Mouse (Mus musculus): ENCODE data around the gene Mrc2. TPM values are rescaled to one million over a fixed set of nuclear protein-coding genes. Genes with fewer than 3 reads are reported as not detected.
A peak's percentile ranks its signal among the peaks of the same experiment; 100 is the strongest.

Mrc2 gene
- total RNA-seq (2021): 10 to 100 TPM; 27.6 to 28.0 TPM
- long read RNA-seq, experiment 1, full-length matches to known transcripts: 2 of 19 reads
- long read RNA-seq, experiment 1, partial matches to known transcripts: 15 of 19 reads
- long read RNA-seq, experiment 1, other reads (novel, unspliced or antisense): 2 of 19 reads
- long read RNA-seq, experiment 2, full-length matches to known transcripts: 1 of 12 reads
- long read RNA-seq, experiment 2, partial matches to known transcripts: 9 of 12 reads
- long read RNA-seq, experiment 2, other reads (novel, unspliced or antisense): 2 of 12 reads

DNA sequence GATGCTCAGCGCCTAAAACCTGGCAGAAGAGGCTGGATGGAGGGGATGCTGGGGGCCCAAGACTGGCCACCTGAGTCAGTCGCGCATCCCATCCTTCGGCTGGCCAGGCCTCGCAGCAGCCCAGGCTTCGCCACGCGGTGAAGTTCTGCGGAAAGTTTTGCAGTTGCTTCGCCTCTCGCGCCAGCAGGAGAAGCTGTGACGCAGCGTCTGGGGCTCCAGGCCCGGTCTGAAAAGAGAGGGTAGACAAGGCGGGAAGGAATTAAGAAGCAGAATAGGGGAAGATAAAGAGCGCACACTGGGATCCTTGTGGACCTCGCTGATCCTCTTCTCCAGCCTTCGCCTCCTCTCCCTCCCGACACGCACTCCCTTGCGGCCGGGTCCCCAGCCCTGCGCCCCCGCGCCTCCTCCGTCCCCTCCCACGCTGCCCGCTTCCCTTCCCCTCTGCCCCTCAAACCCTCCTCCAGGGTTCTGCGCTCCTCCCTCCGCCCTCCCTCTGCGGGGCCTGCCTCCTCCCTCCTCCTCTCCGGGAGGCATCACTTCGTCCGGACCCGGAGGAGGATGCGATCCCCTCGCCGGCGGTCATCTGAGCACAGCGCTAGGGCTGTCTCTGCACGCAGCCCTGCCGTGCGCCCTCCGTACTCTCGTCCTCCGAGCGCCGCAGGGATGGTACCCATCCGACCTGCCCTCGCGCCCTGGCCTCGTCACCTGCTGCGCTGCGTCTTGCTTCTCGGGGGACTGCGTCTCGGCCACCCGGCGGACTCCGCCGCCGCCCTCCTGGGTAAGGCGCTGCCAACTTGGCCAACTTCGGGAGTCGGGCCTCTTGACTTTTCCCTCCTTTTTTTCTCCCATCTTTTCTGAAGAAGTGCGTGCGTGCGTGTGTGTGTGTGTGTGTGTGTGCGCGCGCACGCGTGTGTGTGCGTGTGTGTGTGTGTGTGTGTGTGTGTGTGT lies at the start of gene Mrc2:
Gene Mrc2, plus strand, starts transcription at position 520 of the 948 bp plus-strand sequence.
- DNase-seq: peak; percentile 61

GRCm38 (mm10) chr11:105246369-105246768 lies 46.1 kb upstream of the Mrc2 start:
- DNase-seq: no peak

DNA sequence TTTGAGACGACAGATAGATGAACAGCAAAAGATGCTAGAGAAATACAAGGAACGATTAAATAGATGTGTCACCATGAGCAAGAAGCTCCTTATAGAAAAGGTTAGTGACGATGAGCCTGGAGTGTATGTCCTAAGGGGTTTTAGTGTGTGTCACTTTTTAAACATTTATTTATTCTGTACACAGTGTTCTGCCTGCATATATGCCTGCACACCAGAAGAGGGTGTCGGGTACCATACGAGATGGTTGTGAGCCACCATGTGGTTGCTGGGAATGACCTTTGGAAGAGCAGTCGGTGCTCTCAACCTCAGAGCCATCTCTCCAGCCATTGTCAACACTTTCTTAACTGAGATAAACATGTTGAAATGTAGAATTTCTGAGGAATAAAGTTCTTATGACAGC lies 45.7 kb upstream of the Mrc2 start:
- DNase-seq: no peak

- DNase-seq: no peak
Observed at GRCm38 (mm10) chr11:105247321-105247720, 45.1 kb upstream of the Mrc2 start.

DNA sequence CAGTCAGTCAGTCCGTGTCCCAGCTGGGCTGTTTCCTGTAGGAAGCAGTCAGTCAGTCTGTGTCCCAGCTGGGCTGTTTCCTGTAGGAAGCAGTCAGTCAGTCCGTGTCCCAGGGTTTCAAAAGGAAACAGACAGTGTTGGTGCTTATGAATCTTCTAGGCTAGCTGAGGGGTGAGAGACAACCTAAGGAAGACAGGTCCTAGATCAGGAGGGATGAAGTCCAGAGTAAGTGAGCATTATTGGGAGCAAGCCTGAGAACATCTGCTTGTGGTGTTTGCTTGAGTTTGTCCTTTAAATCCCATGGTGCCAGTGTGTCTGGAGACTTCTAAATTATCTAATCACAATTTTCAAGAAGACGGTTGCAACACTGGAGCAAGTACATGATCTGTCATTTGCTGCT lies 32.7 kb upstream of the Mrc2 start:
- no peak for DNase-seq

DNA sequence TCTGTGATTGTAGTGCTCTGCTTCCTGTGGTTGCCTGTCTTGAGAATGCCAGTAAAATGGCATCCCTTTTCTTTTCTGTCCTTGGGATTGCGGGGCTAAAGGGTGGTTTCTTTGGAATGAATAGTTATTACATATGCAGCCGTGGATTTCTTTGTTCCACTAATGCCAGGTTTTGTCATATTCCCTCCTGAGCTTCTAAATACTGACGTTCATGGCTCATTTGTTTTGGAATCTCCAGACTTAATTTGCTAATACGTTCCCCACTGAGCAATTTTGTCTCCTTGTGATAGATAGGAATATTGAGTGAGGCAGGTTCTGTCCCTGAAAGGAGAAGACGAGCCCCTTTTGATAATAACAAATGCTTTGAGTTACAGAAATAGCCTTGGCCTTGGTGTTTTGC lies 31.3 kb upstream of the Mrc2 start:
- no peak for DNase-seq

DNA sequence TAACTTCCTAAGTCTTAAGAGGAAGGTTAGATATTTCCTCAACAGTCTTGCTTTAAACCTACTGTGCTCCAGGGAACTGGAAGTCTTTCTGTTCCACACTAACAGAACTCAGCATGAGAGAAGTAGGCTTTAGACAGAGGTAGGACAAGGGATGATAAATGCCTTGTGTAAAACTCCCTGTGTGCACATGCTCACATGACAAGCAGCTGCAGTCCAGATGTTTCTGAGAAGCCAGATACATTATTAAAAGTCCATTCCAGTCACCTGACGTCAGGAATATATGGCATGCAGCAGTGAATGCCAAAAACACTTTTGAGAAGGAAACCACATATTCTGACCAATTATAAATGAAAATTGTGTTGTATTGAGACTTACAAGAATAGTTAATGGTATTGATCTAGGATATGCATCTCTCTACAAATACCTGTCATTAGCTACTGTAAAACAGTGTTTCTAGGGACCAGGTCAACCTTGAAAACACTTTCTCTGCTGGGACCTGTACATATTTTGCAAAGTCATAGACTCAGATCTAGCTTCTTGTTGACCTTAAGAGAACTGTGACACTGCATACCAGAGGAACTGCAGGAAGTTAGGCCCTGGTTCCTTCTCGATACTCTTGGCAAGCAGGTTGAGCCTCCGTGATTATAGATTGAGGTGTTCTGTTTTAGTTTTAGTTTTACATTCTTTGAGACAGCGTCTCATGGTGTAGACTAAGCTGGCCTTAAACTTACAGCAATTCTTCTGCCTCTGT lies 30.7 kb upstream of the Mrc2 start:
- no peak for DNase-seq

DNA sequence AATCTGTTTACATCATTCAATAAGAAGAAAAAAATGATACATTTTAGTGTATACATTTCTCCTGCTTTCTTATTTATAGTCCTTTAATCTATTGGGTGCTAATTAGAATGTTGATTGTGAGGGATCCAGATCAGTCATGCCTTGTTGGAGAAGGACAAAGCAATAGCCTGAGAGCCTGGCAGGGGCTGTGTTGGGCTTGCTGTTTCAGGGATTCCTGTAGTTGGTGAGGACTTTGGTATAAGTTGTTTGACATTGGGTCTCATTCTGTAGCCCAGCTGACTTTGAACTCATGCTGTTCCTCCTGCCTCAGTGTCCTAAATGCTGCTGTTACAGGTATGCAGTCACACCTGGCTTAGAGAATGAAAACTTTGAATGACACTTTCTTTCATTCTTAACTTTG lies 27.9 kb upstream of the Mrc2 start:
- no peak for DNase-seq

DNA sequence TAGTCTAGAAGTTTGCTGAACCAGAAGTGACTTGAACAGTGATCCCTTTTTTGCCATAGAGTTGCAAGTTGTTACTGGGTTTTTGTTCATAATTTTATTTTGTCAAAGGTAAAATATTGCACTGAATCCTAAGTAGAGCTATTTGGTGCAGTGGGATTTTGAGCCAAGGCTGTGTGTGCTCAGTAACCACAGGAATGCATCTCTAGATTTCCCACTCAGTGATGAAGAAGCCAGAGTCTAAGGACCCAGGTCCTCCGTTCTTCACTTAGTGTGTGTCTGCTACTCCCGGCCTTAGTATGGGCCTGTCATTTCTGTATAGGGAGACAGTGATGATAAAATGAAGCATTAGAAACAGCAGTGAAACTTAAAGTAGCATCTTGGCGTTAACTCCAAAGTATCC lies 27.5 kb upstream of the Mrc2 start:
- DNase-seq: no peak

GRCm38 (mm10) chr11:105270155-105270554 lies 22.3 kb upstream of the Mrc2 start:
- peak; percentile 73 for DNase-seq

DNA sequence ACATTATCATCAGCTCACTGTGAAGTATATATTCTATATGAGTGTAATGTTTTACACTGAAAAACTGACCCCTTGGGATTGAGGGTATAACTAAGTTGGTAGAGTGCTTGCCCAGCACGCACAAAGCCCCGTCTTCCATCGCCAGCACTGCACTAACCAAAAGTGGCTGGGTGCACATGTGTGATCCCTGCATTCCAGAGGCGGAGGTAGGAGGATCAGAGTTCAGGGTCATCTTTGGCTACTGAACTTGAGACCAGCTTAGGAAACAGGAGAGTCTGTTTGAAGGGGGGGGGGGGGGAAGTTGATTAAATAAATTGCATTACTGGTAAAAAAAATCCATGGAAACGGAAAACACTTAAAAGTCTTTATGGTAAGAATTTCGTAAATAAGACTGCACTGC lies 12.0 kb upstream of the Mrc2 start:
- DNase-seq: no peak

GRCm38 (mm10) chr11:105281291-105281690 lies 11.2 kb upstream of the Mrc2 start:
- DNase-seq: no peak

DNA sequence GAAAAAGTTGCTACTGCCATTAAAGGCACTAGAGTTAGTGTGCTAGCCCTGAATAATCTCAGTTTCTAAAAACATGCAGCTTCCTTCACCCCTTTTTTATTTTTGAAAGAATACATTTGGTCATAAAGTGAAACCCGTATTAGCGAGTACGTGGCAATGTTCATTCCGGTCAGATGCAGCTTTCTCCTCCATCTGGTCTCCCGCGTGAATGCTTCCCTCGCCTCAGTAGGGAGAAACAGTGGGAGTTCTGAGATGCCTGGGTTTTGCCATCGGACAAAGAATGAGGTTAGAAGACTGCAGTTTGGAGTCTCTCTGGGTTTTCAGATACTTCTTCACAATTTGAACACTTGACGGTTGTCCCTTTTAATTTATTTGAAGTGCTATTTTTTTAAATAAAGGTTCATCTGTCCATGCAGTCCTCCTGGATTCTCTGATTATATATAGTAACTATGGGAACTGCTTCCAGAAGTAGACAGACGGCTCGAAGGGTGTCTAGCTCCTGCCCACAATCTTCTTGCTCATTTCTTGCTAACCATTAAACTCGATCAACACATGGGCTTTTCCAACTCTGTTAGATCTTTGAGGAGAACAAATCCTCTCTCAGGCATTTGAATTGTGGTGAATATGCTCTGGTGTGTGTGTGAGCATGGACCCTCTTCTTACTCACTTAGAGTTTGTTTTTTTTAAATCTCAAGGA lies 10.5 kb upstream of the Mrc2 start:
- no peak for DNase-seq

DNA sequence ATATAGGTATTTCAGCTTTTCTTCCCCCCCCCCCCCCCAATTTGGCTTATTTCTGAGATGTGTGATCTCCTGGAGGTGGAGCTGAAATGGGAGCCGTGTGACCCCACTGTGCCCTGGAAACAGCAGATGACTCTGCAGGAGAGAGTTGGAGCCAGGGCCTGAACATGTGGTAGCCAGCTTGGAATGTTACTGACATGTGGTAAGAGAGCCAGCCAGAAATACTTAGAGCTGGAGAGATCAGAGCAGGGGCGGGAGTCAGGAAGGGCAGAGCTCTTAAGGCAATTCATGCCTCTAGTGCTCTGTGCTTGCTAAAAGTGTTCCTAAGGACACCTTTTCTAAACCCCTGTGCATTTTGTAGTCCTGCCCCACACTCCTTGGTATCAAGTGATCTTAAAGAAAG lies 10.0 kb upstream of the Mrc2 start:
- no peak for DNase-seq

GRCm38 (mm10) chr11:105283016-105283415 lies 9.4 kb upstream of the Mrc2 start:
- DNase-seq: no peak

GRCm38 (mm10) chr11:105285720-105286119 lies 6.7 kb upstream of the Mrc2 start:
- no peak for DNase-seq

- no peak for DNase-seq
Observed at GRCm38 (mm10) chr11:105289403-105289802, 3.0 kb upstream of the Mrc2 start.

DNA sequence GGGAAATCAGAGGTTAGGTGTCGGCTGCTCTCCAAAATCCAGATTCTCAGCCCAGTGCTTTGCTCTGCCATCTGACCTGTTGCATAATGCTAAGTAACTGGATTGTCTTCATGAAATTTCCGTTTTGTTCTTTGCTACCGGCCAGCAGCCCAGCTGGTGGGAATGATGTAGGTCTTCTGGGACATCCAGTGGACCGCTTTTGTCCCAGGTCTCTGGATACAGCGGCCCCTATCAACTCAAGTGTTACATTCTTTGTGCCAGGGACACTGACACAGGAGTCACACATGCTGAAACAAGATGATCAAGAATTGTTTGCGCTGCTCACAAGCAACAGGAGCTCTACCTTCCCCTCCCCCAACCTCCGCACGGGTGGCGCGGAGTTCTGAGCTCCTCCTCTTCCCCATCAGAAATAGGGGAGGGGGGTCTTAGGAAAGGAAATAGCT lies 741 bp upstream of the Mrc2 start:
- no peak for DNase-seq

DNA sequence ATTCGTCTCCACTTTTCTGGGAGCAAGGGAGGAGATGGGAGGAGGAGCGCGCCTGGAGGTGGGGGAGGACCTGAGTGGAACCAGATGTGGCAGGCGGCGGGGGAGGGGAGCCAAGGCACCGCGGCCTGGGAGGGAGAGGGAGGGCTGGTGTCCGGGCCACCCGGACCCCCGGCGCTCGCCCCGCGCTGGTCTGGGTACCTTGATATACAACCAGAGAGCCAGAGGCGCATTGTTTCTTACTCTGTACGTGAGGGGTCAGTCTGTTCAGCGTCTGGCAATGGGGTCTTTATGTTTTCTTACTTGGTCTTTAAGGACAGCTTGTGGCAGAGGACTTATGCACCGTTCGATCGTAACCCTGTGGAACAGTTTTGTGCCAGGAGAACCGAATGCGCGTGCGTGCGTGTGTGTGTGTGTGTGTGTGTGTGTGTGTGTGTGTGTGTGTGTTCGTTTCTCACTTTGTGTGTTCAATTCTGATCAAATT lies 698 bp downstream of the Mrc2 start:
- peak; percentile 49 for DNase-seq

- peak; percentile 17 for DNase-seq
Observed at GRCm38 (mm10) chr11:105293901-105294494, 1.6 kb downstream of the Mrc2 start.

- no peak for DNase-seq
Observed at GRCm38 (mm10) chr11:105296084-105296483, 3.6 kb downstream of the Mrc2 start.

- no peak for DNase-seq
Observed at GRCm38 (mm10) chr11:105310197-105310596, 17.8 kb downstream of the Mrc2 start.
